Mouse (Mus musculus) frontal cortex, postnatal 14 days (tissue): ENCODE measurements around the gene Prpf40a.

ENCODE experiments used
- DNase-seq, 2 experiments: peaks; one replicate each; pipeline ENCODE4 v3.0.0; 2022; ENCODE audit warnings: low spot score in 2 of 2

Prpf40a gene

GRCm38 (mm10) chr2:53190684-53191511, at the start of gene Prpf40a:
Prpf40a (minus strand) TSS chr2:53191284.
- peak; percentile 98 to 100 for DNase-seq

- no peak for DNase-seq
These were observed 31.2 kb upstream of the Prpf40a start for GRCm38 (mm10) chr2:53222242-53222641.

GRCm38 (mm10) chr2:53213493-53213892, 22.4 kb upstream of the Prpf40a start:
- DNase-seq: no peak

GRCm38 (mm10) chr2:53206749-53207148, 15.7 kb upstream of the Prpf40a start:
- no peak for DNase-seq

GRCm38 (mm10) chr2:53204373-53205274, 13.5 kb upstream of the Prpf40a start:
- DNase-seq: no peak

- no peak for DNase-seq
These were observed 9.2 kb upstream of the Prpf40a start for GRCm38 (mm10) chr2:53200164-53200885.

- no peak for DNase-seq
These were observed 8.1 kb upstream of the Prpf40a start for GRCm38 (mm10) chr2:53199203-53199602.

GRCm38 (mm10) chr2:53196431-53196830, 5.3 kb upstream of the Prpf40a start:
- DNase-seq: no peak

GRCm38 (mm10) chr2:53192386-53192785, 1.3 kb upstream of the Prpf40a start:
- DNase-seq: no peak

GRCm38 (mm10) chr2:53191523-53192220, 588 bp upstream of the Prpf40a start, which contains the start of gene Arl6ip6:
Arl6ip6 (plus strand) TSS chr2:53191726.
- peak; percentile 95 to 98 for DNase-seq

- DNase-seq: no peak
These were observed 1.3 kb downstream of the Prpf40a start for GRCm38 (mm10) chr2:53189811-53190210.

- DNase-seq: no peak
These were observed 11.2 kb downstream of the Prpf40a start for GRCm38 (mm10) chr2:53179876-53180275.

- no peak for DNase-seq
These were observed 12.1 kb downstream of the Prpf40a start for GRCm38 (mm10) chr2:53178966-53179365.

GRCm38 (mm10) chr2:53173966-53174365, 17.1 kb downstream of the Prpf40a start:
- no peak for DNase-seq

- no peak for DNase-seq
These were observed 44.2 kb downstream of the Prpf40a start for GRCm38 (mm10) chr2:53146852-53147251.

- DNase-seq: no peak
These were observed 59.5 kb downstream of the Prpf40a start for GRCm38 (mm10) chr2:53131567-53131966.

GRCm38 (mm10) chr2:53129070-53129469, 62.0 kb downstream of the Prpf40a start:
- no peak for DNase-seq

GRCm38 (mm10) chr2:53125998-53126397, 65.1 kb downstream of the Prpf40a start:
- no peak for DNase-seq

GRCm38 (mm10) chr2:53121797-53122196, 69.3 kb downstream of the Prpf40a start:
- peak; percentile 35 to 40 for DNase-seq

- DNase-seq: no peak
These were observed 82.5 kb downstream of the Prpf40a start for GRCm38 (mm10) chr2:53108547-53108946.

GRCm38 (mm10) chr2:53106472-53106871, 84.6 kb downstream of the Prpf40a start:
- no peak for DNase-seq
